Comparison of ENCODE assay signal across 7 mouse cellular contexts in genomic region chr1:63176604-63177421, GRCm38 (mm10). TPM values are rescaled to one million over a fixed set of nuclear protein-coding genes. Genes with fewer than 3 reads are reported as not detected.
DNase-seq lines count a peak whose midpoint lies in the region; ATAC-seq lines count a peak whose summit lies in the region.

TSS of gene Eef1b2 (plus strand) at chr1:63176825.
TSS of gene Ndufs1 (minus strand) at chr1:63176833.

- under 1% methylated on average over 72 of the region's 72 CpGs for WGBS in embryonic facial prominence, embryonic 12.5 days
- under 1% methylated on average over 71 of the region's 72 CpGs for WGBS in limb, embryonic 11.5 days
- WGBS in midbrain, embryonic 14.5 days: under 1% methylated on average over 72 of the region's 72 CpGs

- H3K4me3 ChIP-seq in embryonic facial prominence, embryonic 12.5 days: peak within 1 kb of the TSS; percentile 96
- H3K4me3 ChIP-seq in limb, embryonic 11.5 days (ENCODE audit: low read depth, low read length): peak within 1 kb of the TSS; percentile 92
- H3K4me3 ChIP-seq in midbrain, embryonic 14.5 days (replicated peaks; ENCODE audit: low read depth, low read length): peak within 1 kb of the TSS; percentile 96

- peak within 1 kb of the TSS; percentile 88 for H3K27ac ChIP-seq in embryonic facial prominence, embryonic 12.5 days
- H3K27ac ChIP-seq in limb, embryonic 11.5 days (replicated peaks; ENCODE audit: low read depth, low read length): peak within 1 kb of the TSS; percentile 72
- H3K27ac ChIP-seq in midbrain, embryonic 14.5 days (replicated peaks; ENCODE audit: low read depth, low read length): peak within 1 kb of the TSS; percentile 84

- no peaks in the 10 kb centered on the region for H3K27me3 ChIP-seq in embryonic facial prominence, embryonic 12.5 days
- H3K27me3 ChIP-seq in limb, embryonic 11.5 days (ENCODE audit: control insufficient read depth, insufficient read depth, low read length): no peaks in the 10 kb centered on the region
- H3K27me3 ChIP-seq in midbrain, embryonic 14.5 days (ENCODE audit: control insufficient read depth, insufficient read depth, low read length): no peaks in the 10 kb centered on the region

- H3K36me3 ChIP-seq in embryonic facial prominence, embryonic 12.5 days: peaks cover 25% of the 10 kb centered on the region
- H3K36me3 ChIP-seq in limb, embryonic 11.5 days (ENCODE audit: control insufficient read depth, insufficient read depth, low read length): peaks cover 4% of the 10 kb centered on the region; the same call in 1 of the 2 replicates
- H3K36me3 ChIP-seq in midbrain, embryonic 14.5 days (ENCODE audit: control insufficient read depth, insufficient read depth, low read length): peaks cover 25% of the 10 kb centered on the region

- peak; percentile 66 for ATAC-seq in embryonic facial prominence, embryonic 12.5 days (ENCODE audit: insufficient number of reproducible peaks, insufficient read depth, low FRiP score, low TSS enrichment)
- peak; percentile 83 for ATAC-seq in limb, embryonic 11.5 days (ENCODE audit: insufficient number of reproducible peaks, low FRiP score, low TSS enrichment, low read depth)
- peak; percentile 91 for ATAC-seq in midbrain, embryonic 14.5 days (ENCODE audit: low FRiP score, low TSS enrichment)

- H3K9me3 ChIP-seq in embryonic facial prominence, embryonic 12.5 days: no peaks in the 10 kb centered on the region
- H3K9me3 ChIP-seq in limb, embryonic 11.5 days (ENCODE audit: control insufficient read depth, low read length): no peaks in the 10 kb centered on the region
- H3K9me3 ChIP-seq in midbrain, embryonic 14.5 days (ENCODE audit: control insufficient read depth, low read length): no peaks in the 10 kb centered on the region

- peak within 1 kb of the TSS; percentile 85 for H3K9ac ChIP-seq in embryonic facial prominence, embryonic 12.5 days
- peak within 1 kb of the TSS; percentile 93 for H3K9ac ChIP-seq in limb, embryonic 11.5 days (ENCODE audit: low read length)
- H3K9ac ChIP-seq in midbrain, embryonic 14.5 days (replicated peaks; ENCODE audit: low read length): peak within 1 kb of the TSS; percentile 94

- H3K4me2 ChIP-seq in embryonic facial prominence, embryonic 12.5 days (replicated peaks): peak within 1 kb of the TSS; percentile 62
- peak within 1 kb of the TSS; percentile 77 for H3K4me2 ChIP-seq in limb, embryonic 11.5 days (ENCODE audit: low read depth, severe bottlenecking)
- peak within 1 kb of the TSS; percentile 84 for H3K4me2 ChIP-seq in midbrain, embryonic 14.5 days (ENCODE audit: low read length)

- peak; percentile 96 for DNase-seq in adrenal gland, postnatal 25 days
- DNase-seq in heart, adult 11 months: peak; percentile 99
- peak; percentile 98 for DNase-seq in kidney, adult 18-20 months
- DNase-seq in limb, embryonic 11.5 days (ENCODE audit: low spot score): peak; percentile 98
- DNase-seq in midbrain, embryonic 14.5 days: peak; percentile 98
- DNase-seq in spleen, adult 18-20 months: peak; percentile 92 to 95

- H3K4me1 ChIP-seq in embryonic facial prominence, embryonic 12.5 days: peaks cover 15% of the 10 kb centered on the region
- H3K4me1 ChIP-seq in limb, embryonic 11.5 days (ENCODE audit: control insufficient read depth, insufficient read depth, low read length): peaks cover 11% of the 10 kb centered on the region
- peaks cover 18% of the 10 kb centered on the region for H3K4me1 ChIP-seq in midbrain, embryonic 14.5 days (ENCODE audit: control insufficient read depth, insufficient read depth, low read length)

RNA-seq across cellular contexts. Expression of gene Eef1b2, which starts in this region (rescaled TPM):
- total RNA-seq in adrenal gland, postnatal 25 days (2021): 577 and 595 TPM in 2 replicates
- 505 and 511 TPM in 2 replicates for polyA plus RNA-seq in embryonic facial prominence, embryonic 12.5 days (2016; fragmentation: Nextera tagmentation; extraction: Ambion mirVana)
- polyA plus RNA-seq in limb, embryonic 11.5 days (2014; fragmentation: Nextera tagmentation; extraction: Ambion mirVana): 652 and 703 TPM in 2 replicates
- polyA plus RNA-seq in midbrain, embryonic 14.5 days (2014; fragmentation: Nextera tagmentation; extraction: Ambion mirVana): 485 and 564 TPM in 2 replicates

RNA-seq across cellular contexts. Expression of gene Ndufs1, which starts in this region (rescaled TPM):
- total RNA-seq in adrenal gland, postnatal 25 days (2021): 252 TPM in 2 replicates
- polyA plus RNA-seq in embryonic facial prominence, embryonic 12.5 days (2016; fragmentation: Nextera tagmentation; extraction: Ambion mirVana): 134 and 136 TPM in 2 replicates
- polyA plus RNA-seq in limb, embryonic 11.5 days (2014; fragmentation: Nextera tagmentation; extraction: Ambion mirVana): 148 and 154 TPM in 2 replicates
- polyA plus RNA-seq in midbrain, embryonic 14.5 days (2014; fragmentation: Nextera tagmentation; extraction: Ambion mirVana): 116 and 136 TPM in 2 replicates

Comparison
In these comparisons a context has a peak if more than half of its experiments do, and no peak if none do; other contexts are left out.
1. Peak in every context shown above with its lines: DNase-seq, ATAC-seq, H3K4me3 ChIP-seq and H3K27ac ChIP-seq.